ENCODE assay signal across 8 mouse cellular contexts in genomic region chr10:75834721-75835120, GRCm38 (mm10). TPM values are rescaled to one million over a fixed set of nuclear protein-coding genes. Genes with fewer than 3 reads are reported as not detected.
DNase-seq lines count a peak whose midpoint lies in the region; ATAC-seq and TF ChIP-seq lines count a peak whose summit lies in the region.
"Had no signal": no experiment of that assay in that cellular context is flagged by ENCODE, and none has a peak within 500 bp of the region (broad histone marks: within the 10 kb centered on the region; RNA-seq: fewer than 3 reads in every experiment).

No protein-coding gene starts in this region.

- peak overlapping the region; percentile 86 for H3K27ac ChIP-seq in liver, adult 2 months (replicated peaks; ENCODE audit: insufficient read depth, low read depth, low read length)
- H3K27ac ChIP-seq in embryonic facial prominence, embryonic 15.5 days (replicated peaks): no peak overlapping the region
- peak overlapping the region; percentile 81 for H3K27ac ChIP-seq in intestine, embryonic 16.5 days (ENCODE audit: low read length)
- H3K27ac ChIP-seq in neural tube, embryonic 14.5 days (ENCODE audit: low read depth, low read length): no peak overlapping the region

- H3K36me3 ChIP-seq in liver, adult 2 months (ENCODE audit: control insufficient read depth, insufficient read depth, low read length): no peaks in the 10 kb centered on the region
- no peaks in the 10 kb centered on the region for H3K36me3 ChIP-seq in embryonic facial prominence, embryonic 15.5 days
- H3K36me3 ChIP-seq in intestine, embryonic 16.5 days (ENCODE audit: control insufficient read depth, insufficient read depth, low read length): no peaks in the 10 kb centered on the region
- H3K36me3 ChIP-seq in neural tube, embryonic 14.5 days (ENCODE audit: control insufficient read depth, insufficient read depth, low read length): no peaks in the 10 kb centered on the region

- no peak for ATAC-seq in embryonic facial prominence, embryonic 15.5 days (ENCODE audit: insufficient number of reproducible peaks, low FRiP score, low TSS enrichment, low read depth)
- ATAC-seq in intestine, embryonic 16.5 days: peak; percentile 8; the same call in 1 of the 2 replicates
- ATAC-seq in neural tube, embryonic 14.5 days (ENCODE audit: low read depth): no peak

- DNase-seq in liver, adult 2 months (ENCODE audit: extremely low read depth, low read depth, low spot score): no peak
- no peak for DNase-seq in liver
- DNase-seq in layer of hippocampus, adult 9-11 months: no peak
- DNase-seq in left cerebral cortex, postnatal 10 days (ENCODE audit: extremely low spot score in 1 of 2, low spot score in 2 of 2): no peak
- DNase-seq: right cerebral cortex, postnatal 25 days had no signal

- 7% methylated on average over 9 of the region's 9 CpGs for WGBS in liver, adult 2 months
- WGBS in embryonic facial prominence, embryonic 15.5 days: 14% methylated on average over 9 of the region's 9 CpGs
- 13% methylated on average over 9 of the region's 9 CpGs for WGBS in intestine, embryonic 16.5 days
- WGBS in neural tube, embryonic 14.5 days: 14% methylated on average over 9 of the region's 9 CpGs

- H3K4me2 ChIP-seq in embryonic facial prominence, embryonic 15.5 days (replicated peaks): peak overlapping the region; percentile 79
- H3K4me2 ChIP-seq in intestine, embryonic 16.5 days (ENCODE audit: low read depth, low read length): peak overlapping the region; percentile 82
- peak overlapping the region; percentile 51 for H3K4me2 ChIP-seq in neural tube, embryonic 14.5 days (ENCODE audit: low read depth, low read length)

- H3K4me1 ChIP-seq in liver, adult 2 months (ENCODE audit: control insufficient read depth, insufficient read depth, low read length): peaks cover 6% of the 10 kb centered on the region; the same call in 1 of the 2 replicates
- peaks cover 43% of the 10 kb centered on the region for H3K4me1 ChIP-seq in embryonic facial prominence, embryonic 15.5 days
- H3K4me1 ChIP-seq in intestine, embryonic 16.5 days (ENCODE audit: control insufficient read depth, insufficient read depth, low read length): peaks cover 19% of the 10 kb centered on the region
- H3K4me1 ChIP-seq in neural tube, embryonic 14.5 days (ENCODE audit: control insufficient read depth, insufficient read depth, low read length): peaks cover 14% of the 10 kb centered on the region

- peak overlapping the region; percentile 67 for H3K9ac ChIP-seq in liver, adult 2 months (ENCODE audit: low read depth, low read length)
- H3K9ac ChIP-seq in embryonic facial prominence, embryonic 15.5 days: 0 out of 2 replicates have a peak overlapping the region, but pooled peaks have one; percentile 31
- H3K9ac ChIP-seq in intestine, embryonic 16.5 days (ENCODE audit: low read depth, low read length): peak overlapping the region; percentile 72
- no peak overlapping the region for H3K9ac ChIP-seq in neural tube, embryonic 14.5 days (replicated peaks; ENCODE audit: low read depth, low read length)

- no peaks in the 10 kb centered on the region for H3K79me2 ChIP-seq in liver, adult 2 months (ENCODE audit: control insufficient read depth, insufficient read depth, low read length)

- TF ChIP-seq POLR2A in liver, adult 2 months (IDR thresholded peaks at IDR 0.05; ENCODE audit: extremely low read depth, insufficient read depth, low read length): no peak

- intact Hi-C loops in left cerebral cortex, postnatal 10 days (cut with DNase I): loop anchor here (5.0 kb wide), 1 partner anchor 62 kb away; the partner anchor contains the start of gene Ddt

- H3K27me3 ChIP-seq in liver, adult 2 months (ENCODE audit: control insufficient read depth, insufficient read depth, low read length): no peaks in the 10 kb centered on the region
- H3K27me3 ChIP-seq in embryonic facial prominence, embryonic 15.5 days: 0 out of 2 replicates have a peak, but pooled peaks cover 9% of the 10 kb centered on the region
- no peaks in the 10 kb centered on the region for H3K27me3 ChIP-seq in intestine, embryonic 16.5 days (replicated peaks; ENCODE audit: control insufficient read depth, insufficient read depth, low read length)
- H3K27me3 ChIP-seq in neural tube, embryonic 14.5 days (ENCODE audit: control insufficient read depth, insufficient read depth, low read length): peaks cover 2% of the 10 kb centered on the region; the same call in 1 of the 2 replicates

- no peak for TF ChIP-seq CTCF in liver, adult 2 months (IDR thresholded peaks at IDR 0.05; ENCODE audit: low read depth, low read length)

- no peaks in the 10 kb centered on the region for H3K9me3 ChIP-seq in embryonic facial prominence, embryonic 15.5 days (replicated peaks)
- no peaks in the 10 kb centered on the region for H3K9me3 ChIP-seq in intestine, embryonic 16.5 days (ENCODE audit: control insufficient read depth, low read length)
- H3K9me3 ChIP-seq in neural tube, embryonic 14.5 days (ENCODE audit: control insufficient read depth, low read length): no peaks in the 10 kb centered on the region

- H3K4me3 ChIP-seq in liver, adult 2 months (ENCODE audit: insufficient read depth, low read depth, low read length): peak overlapping the region; percentile 60
- peak overlapping the region; percentile 41 for H3K4me3 ChIP-seq in embryonic facial prominence, embryonic 15.5 days (replicated peaks)
- peak overlapping the region; percentile 60 for H3K4me3 ChIP-seq in intestine, embryonic 16.5 days (ENCODE audit: low read length)
- peak overlapping the region; percentile 30 for H3K4me3 ChIP-seq in neural tube, embryonic 14.5 days (ENCODE audit: low read depth, low read length)

RNA-seq across cellular contexts. Expression of gene Gstt2, which starts 2.5 kb away (rescaled TPM):
- 253 and 308 TPM in 2 replicates for total RNA-seq in liver, adult 2 months (2014; rRNA removed)
- 357 and 830 TPM in 2 replicates for polyA plus RNA-seq in liver, adult 2 months (2012; rRNA removed)
- polyA plus RNA-seq in embryonic facial prominence, embryonic 15.5 days (2015; fragmentation: Nextera tagmentation; extraction: Ambion mirVana): 9.0 and 11.0 TPM in 2 replicates
- 78.3 and 83.7 TPM in 2 replicates for polyA plus RNA-seq in intestine, embryonic 16.5 days (2015; fragmentation: Nextera tagmentation; extraction: Ambion mirVana)
- polyA plus RNA-seq in neural tube, embryonic 14.5 days (2014; fragmentation: Nextera tagmentation; extraction: Ambion mirVana): 4.3 and 7.5 TPM in 2 replicates
- total RNA-seq in left cerebral cortex, postnatal 10 days (2021): 1 to 10 TPM; 3.5 to 4.6 TPM

RNA-seq across cellular contexts. Expression of gene Gstt4, which starts 12.4 kb away (rescaled TPM):
- total RNA-seq in liver, adult 2 months (2014; rRNA removed): 0.09 TPM in 1 of 2 replicates, not detected in the other
- polyA plus RNA-seq in liver, adult 2 months (2012; rRNA removed): not detected in 2 replicates
- not detected in 2 replicates for polyA plus RNA-seq in embryonic facial prominence, embryonic 15.5 days (2015; fragmentation: Nextera tagmentation; extraction: Ambion mirVana)
- not detected in 2 replicates for polyA plus RNA-seq in intestine, embryonic 16.5 days (2015; fragmentation: Nextera tagmentation; extraction: Ambion mirVana)
- polyA plus RNA-seq in neural tube, embryonic 14.5 days (2014; fragmentation: Nextera tagmentation; extraction: Ambion mirVana): not detected in 2 replicates
- not detected for total RNA-seq in left cerebral cortex, postnatal 10 days (2021)

RNA-seq across cellular contexts. Expression of gene Mif, which starts 25.3 kb away (rescaled TPM):
- total RNA-seq in liver, adult 2 months (2014; rRNA removed): 211 and 380 TPM in 2 replicates
- 1,030 and 1,462 TPM in 2 replicates for polyA plus RNA-seq in liver, adult 2 months (2012; rRNA removed)
- polyA plus RNA-seq in embryonic facial prominence, embryonic 15.5 days (2015; fragmentation: Nextera tagmentation; extraction: Ambion mirVana): 1,283 and 1,429 TPM in 2 replicates
- 1,982 and 2,201 TPM in 2 replicates for polyA plus RNA-seq in intestine, embryonic 16.5 days (2015; fragmentation: Nextera tagmentation; extraction: Ambion mirVana)
- polyA plus RNA-seq in neural tube, embryonic 14.5 days (2014; fragmentation: Nextera tagmentation; extraction: Ambion mirVana): 1,682 and 1,948 TPM in 2 replicates
- 100 to 1,000 TPM; 771 to 828 TPM for total RNA-seq in left cerebral cortex, postnatal 10 days (2021)

RNA-seq across cellular contexts. Expression of gene Gstt1, which starts 36.3 kb away (rescaled TPM):
- 458 and 622 TPM in 2 replicates for total RNA-seq in liver, adult 2 months (2014; rRNA removed)
- 1,012 and 1,223 TPM in 2 replicates for polyA plus RNA-seq in liver, adult 2 months (2012; rRNA removed)
- 13.8 and 14.5 TPM in 2 replicates for polyA plus RNA-seq in embryonic facial prominence, embryonic 15.5 days (2015; fragmentation: Nextera tagmentation; extraction: Ambion mirVana)
- polyA plus RNA-seq in intestine, embryonic 16.5 days (2015; fragmentation: Nextera tagmentation; extraction: Ambion mirVana): 16.4 and 19.2 TPM in 2 replicates
- 8.8 and 11.2 TPM in 2 replicates for polyA plus RNA-seq in neural tube, embryonic 14.5 days (2014; fragmentation: Nextera tagmentation; extraction: Ambion mirVana)
- total RNA-seq in left cerebral cortex, postnatal 10 days (2021): 1 to 10 TPM; 3.8 TPM

RNA-seq across cellular contexts. Expression of gene Gstt3, which starts 53.5 kb away (rescaled TPM):
- total RNA-seq in liver, adult 2 months (2014; rRNA removed): 126 and 181 TPM in 2 replicates
- polyA plus RNA-seq in liver, adult 2 months (2012; rRNA removed): 198 and 213 TPM in 2 replicates
- 17.1 and 18.1 TPM in 2 replicates for polyA plus RNA-seq in embryonic facial prominence, embryonic 15.5 days (2015; fragmentation: Nextera tagmentation; extraction: Ambion mirVana)
- 49.1 and 53.1 TPM in 2 replicates for polyA plus RNA-seq in intestine, embryonic 16.5 days (2015; fragmentation: Nextera tagmentation; extraction: Ambion mirVana)
- 0.94 TPM in 1 of 2 replicates, not detected in the other for polyA plus RNA-seq in neural tube, embryonic 14.5 days (2014; fragmentation: Nextera tagmentation; extraction: Ambion mirVana)
- under 1 TPM; 0.61 to 0.71 TPM for total RNA-seq in left cerebral cortex, postnatal 10 days (2021)

Comparison
In these comparisons a context has a peak if more than half of its experiments do, and no peak if none do; other contexts are left out.
1. H3K27ac ChIP-seq: peak in liver, adult 2 months (single experiment) and intestine, embryonic 16.5 days (single experiment); none in embryonic facial prominence, embryonic 15.5 days (single experiment) and neural tube, embryonic 14.5 days (single experiment).
2. Peak in every context shown above with its lines, with median percentiles within 50 percentile points of each other: H3K4me3 ChIP-seq and H3K4me2 ChIP-seq.